Mouse (Mus musculus) hindbrain, embryonic 11.5 days (tissue): ENCODE results near the gene Dntt. TPM values are rescaled to one million over a fixed set of nuclear protein-coding genes. Genes with fewer than 3 reads are reported as not detected.

Experiments
- ATAC-seq: fragments of 200-750 bp; cut with Nextera tagmentation; 2 replicates; pipeline ENCODE4 v1.8.0; 2017; ENCODE audit warnings: mild to moderate bottlenecking, moderate TSS enrichment, moderate library complexity; ENCODE audit not compliant: low FRiP score
- DNase-seq: peaks from one replicate; pipeline ENCODE4 v3.0.0-alpha.2; 2015; ENCODE audit warnings: low spot score
- H3K27ac ChIP-seq: fragments of 300-500 bp; sonication (generic); 2 replicates; pipeline ENCODE4 v1.5.1; 2014; ENCODE audit warnings: mild to moderate bottlenecking, low read depth, low read length
- H3K27me3 ChIP-seq: fragments of 300-500 bp; sonication (generic); 2 replicates; pipeline ENCODE4 v1.6.1; 2014; ENCODE audit warnings: mild to moderate bottlenecking, low read length, moderate library complexity, mixed read lengths; ENCODE audit not compliant: control insufficient read depth, insufficient read depth
- H3K36me3 ChIP-seq: fragments of 300-500 bp; sonication (generic); 2 replicates; pipeline ENCODE4 v1.6.1; 2014; ENCODE audit warnings: mild to moderate bottlenecking, low read length, moderate library complexity, mixed read lengths; ENCODE audit not compliant: control insufficient read depth, insufficient read depth
- H3K4me1 ChIP-seq: fragments of 300-500 bp; sonication (generic); replicated peaks from 2 replicates; pipeline ENCODE4 v1.6.1; 2014; ENCODE audit warnings: low read length, mixed read lengths; ENCODE audit not compliant: control insufficient read depth, insufficient read depth
- H3K4me2 ChIP-seq: fragments of 300-500 bp; sonication (generic); replicated peaks from 2 replicates; pipeline ENCODE4 v1.6.1; 2014; ENCODE audit warnings: mild to moderate bottlenecking, low read depth, low read length
- H3K4me3 ChIP-seq: fragments of 300-500 bp; sonication (generic); 2 replicates; pipeline ENCODE4 v1.5.1; 2014; ENCODE audit warnings: low read depth, low read length
- H3K9ac ChIP-seq: fragments of 300-500 bp; sonication (generic); 2 replicates; pipeline ENCODE4 v1.6.1; 2014; ENCODE audit warnings: low read depth, low read length
- H3K9me3 ChIP-seq: fragments of 300-500 bp; sonication (generic); 2 replicates; pipeline ENCODE4 v1.6.1; 2016; ENCODE audit warnings: low read length; ENCODE audit not compliant: control insufficient read depth
- WGBS: fragments of 180-500 bp; shearing (Covaris S2); extraction: QIAGEN DNeasy Blood & Tissue Kit; methylation state at CpG from one replicate; pipeline ENCODE4 v1.1.7; 2014; 5-methylcytosine and 5-hydroxymethylcytosine counted together
- polyA plus RNA-seq: library from polyadenylated mRNA; unstranded; fragments of >200 nt; fragmentation: Nextera tagmentation; extraction: Ambion mirVana; gene quantifications from 2 replicates; pipeline ENCODE4 v1.2.1, GENCODE M21; 2014

Gene Dntt
- polyA plus RNA-seq: 0.10 TPM in 1 of 2 replicates, not detected in the other

DNA sequence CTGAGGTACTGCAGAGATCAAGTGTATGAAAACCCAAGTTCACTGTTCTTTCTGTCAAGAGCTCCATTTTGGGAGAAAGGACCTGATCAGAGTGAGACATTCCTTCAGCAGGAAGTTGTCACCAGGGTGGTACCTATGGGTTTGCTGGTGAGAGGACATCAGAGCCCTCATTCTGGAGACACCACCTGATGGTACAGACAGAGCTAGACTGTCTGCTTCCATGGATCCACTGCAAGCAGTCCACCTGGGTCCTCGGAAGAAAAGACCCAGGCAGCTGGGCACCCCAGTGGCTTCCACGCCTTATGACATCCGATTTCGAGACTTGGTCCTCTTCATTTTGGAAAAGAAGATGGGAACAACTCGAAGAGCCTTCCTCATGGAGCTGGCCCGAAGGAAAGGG lies at the start of gene Dntt:
Dntt (plus strand) TSS at position 57 of the 400 bp plus-strand sequence.
- Histone ChIP-seq H3K36me3 (no peaks in the 10 kb centered on the region), H3K4me2 (no peak within 1 kb of the TSS), H3K9me3 (no peaks in the 10 kb centered on the region), H3K4me3 (no peak within 1 kb of the TSS), H3K27ac (no peak within 1 kb of the TSS), H3K27me3 (no peaks in the 10 kb centered on the region), H3K4me1 (no peaks in the 10 kb centered on the region), H3K9ac (no peak within 1 kb of the TSS)
- DNase-seq (no peak), ATAC-seq (no peak)
- WGBS: 87% methylated on average over 6 of the region's 6 CpGs

DNA sequence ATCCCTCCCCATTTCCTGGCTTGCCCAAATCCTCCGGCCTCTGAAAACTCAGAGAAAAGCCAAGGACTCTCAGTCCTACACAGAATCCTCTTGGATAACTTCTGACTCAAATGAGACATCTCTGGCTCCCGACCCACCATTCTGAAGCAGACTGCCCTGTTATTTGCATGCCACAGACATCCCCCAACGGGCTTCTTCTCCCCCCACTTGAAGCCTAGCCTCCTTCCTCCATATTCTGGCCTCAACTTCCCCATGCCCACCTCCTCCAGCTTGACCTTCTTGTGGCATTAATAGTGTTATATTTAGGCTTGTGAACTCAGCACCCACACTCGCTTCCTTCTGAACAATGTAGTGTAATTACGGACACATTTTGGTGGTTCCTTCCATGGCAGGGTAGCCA lies 48.4 kb upstream of the Dntt start:
- no peaks in the 10 kb centered on the region for H3K36me3 ChIP-seq
- no peak overlapping the region for H3K9ac ChIP-seq
- H3K4me2 ChIP-seq: no peak overlapping the region
- no peaks in the 10 kb centered on the region for H3K27me3 ChIP-seq
- ATAC-seq (no peak), DNase-seq (no peak)
- no peak overlapping the region for H3K4me3 ChIP-seq
- no peaks in the 10 kb centered on the region for H3K9me3 ChIP-seq
- H3K27ac ChIP-seq: no peak overlapping the region
- WGBS: 80% methylated on average over 5 of the region's 5 CpGs
- no peaks in the 10 kb centered on the region for H3K4me1 ChIP-seq

DNA sequence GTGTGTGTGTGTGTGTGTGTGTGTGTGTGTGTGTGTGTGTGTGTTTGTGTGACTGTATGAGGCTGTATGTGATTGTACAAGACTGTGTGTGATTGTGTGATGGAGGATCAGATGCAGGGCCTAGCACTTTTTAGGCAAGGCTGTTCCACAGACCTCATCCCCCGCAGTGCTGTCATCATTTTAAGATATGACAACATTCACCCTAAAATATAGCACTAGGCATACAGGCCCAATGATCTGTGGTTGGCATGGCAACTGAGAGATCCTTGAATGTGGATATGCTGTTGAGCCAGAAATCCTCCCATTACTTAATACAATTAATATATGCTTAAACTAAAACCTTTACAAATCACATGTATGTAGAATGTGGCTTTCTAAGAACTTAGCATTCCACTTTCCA lies 44.5 kb upstream of the Dntt start:
- no peak overlapping the region for H3K4me3 ChIP-seq
- no peak overlapping the region for H3K4me2 ChIP-seq
- H3K36me3 ChIP-seq: no peaks in the 10 kb centered on the region
- H3K9me3 ChIP-seq: no peaks in the 10 kb centered on the region
- no peak overlapping the region for H3K9ac ChIP-seq
- no peak for DNase-seq
- no peak overlapping the region for H3K27ac ChIP-seq
- no peak for ATAC-seq
- 100% methylated on average over 1 of the region's 1 CpGs for WGBS
- no peaks in the 10 kb centered on the region for H3K4me1 ChIP-seq
- H3K27me3 ChIP-seq: no peaks in the 10 kb centered on the region

DNA sequence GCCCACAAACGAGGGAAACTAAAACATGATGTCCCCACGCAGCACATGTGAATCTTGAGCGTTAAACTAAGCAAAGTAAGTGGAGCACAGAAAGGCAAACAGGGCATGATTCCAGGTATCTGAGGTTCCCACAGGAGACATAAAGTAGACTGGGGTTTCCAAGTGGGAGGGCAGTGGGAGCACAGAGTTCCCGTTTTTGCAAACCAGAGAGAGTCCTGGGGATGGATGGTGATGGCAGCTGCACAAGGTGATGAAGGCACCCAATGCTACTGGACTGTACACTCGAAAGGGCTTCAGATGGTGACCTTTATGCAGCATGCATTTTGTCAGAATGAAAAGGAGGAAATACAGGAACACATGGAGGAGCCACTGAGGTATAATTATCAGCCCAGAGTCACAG lies 40.2 kb upstream of the Dntt start:
- Histone ChIP-seq H3K4me2 (no peak overlapping the region), H3K36me3 (no peaks in the 10 kb centered on the region), H3K4me3 (no peak overlapping the region), H3K27ac (no peak overlapping the region), H3K9me3 (no peaks in the 10 kb centered on the region), H3K27me3 (no peaks in the 10 kb centered on the region), H3K4me1 (no peaks in the 10 kb centered on the region), H3K9ac (no peak overlapping the region)
- 85% methylated on average over 5 of the region's 5 CpGs for WGBS
- ATAC-seq: no peak
- no peak for DNase-seq

DNA sequence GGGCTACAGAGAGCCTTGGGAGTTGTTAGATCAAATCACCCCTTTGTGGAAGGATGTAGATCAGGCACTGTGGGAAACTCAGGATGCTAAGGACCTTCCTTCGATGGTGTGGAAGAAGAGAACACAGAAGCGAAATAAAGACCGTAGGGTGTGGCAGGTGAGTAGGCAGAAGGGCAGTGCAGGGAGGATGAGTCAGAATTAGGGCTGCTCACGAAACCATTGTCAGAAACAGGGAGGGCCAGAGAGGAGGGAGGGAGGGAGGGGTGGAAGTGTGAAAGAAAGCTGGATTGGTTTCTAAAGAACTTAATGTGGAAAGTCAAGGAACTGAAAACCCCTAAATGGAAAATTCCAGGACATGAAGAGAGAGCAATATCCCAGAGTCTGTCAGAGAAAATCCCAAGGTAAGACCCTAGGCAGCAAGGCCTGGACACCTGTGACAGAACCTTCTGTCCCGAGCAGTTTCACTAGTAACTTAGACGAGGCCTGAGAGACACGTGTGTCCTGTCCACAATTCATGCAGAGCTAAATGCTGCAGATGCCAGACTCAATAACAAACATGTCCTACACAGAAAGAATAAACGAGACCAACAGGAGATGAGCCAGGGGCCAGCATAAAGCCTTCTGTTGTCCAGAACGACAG lies 39.0 kb upstream of the Dntt start:
- Histone ChIP-seq H3K27me3 (no peaks in the 10 kb centered on the region), H3K36me3 (no peaks in the 10 kb centered on the region), H3K9ac (no peak overlapping the region), H3K9me3 (no peaks in the 10 kb centered on the region), H3K4me3 (no peak overlapping the region), H3K4me2 (no peak overlapping the region), H3K4me1 (no peaks in the 10 kb centered on the region), H3K27ac (no peak overlapping the region)
- ATAC-seq (no peak), DNase-seq (no peak)
- 84% methylated on average over 9 of the region's 9 CpGs for WGBS

DNA sequence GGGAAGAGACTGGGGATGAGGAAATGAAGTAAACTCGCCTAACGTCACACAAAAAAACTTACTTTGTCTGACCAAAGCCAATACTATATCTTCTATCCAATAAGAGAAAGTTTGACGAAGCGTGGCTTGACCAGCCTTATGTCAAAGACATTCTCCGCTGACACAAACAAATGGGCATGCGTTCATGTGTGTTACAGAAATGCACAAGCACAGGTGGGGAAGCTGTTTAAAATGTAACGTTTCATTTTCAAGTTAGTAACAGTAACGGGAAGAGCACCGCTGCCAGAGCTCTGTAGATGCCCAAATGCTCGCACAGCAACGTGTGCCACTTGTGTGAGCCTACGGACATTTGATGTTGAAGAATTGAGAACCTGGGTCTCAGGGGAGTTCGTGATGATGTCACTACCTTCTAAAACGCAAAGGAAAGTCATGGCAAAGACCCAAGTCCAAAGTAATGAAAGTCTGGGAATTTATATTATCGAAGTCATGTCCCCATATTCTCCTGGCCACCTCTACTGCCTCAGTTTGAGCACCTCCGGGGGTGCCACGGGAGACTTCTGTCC lies 38.2 kb upstream of the Dntt start:
- 91% methylated on average over 17 of the region's 17 CpGs for WGBS
- no peak for ATAC-seq
- no peaks in the 10 kb centered on the region for H3K36me3 ChIP-seq

DNA sequence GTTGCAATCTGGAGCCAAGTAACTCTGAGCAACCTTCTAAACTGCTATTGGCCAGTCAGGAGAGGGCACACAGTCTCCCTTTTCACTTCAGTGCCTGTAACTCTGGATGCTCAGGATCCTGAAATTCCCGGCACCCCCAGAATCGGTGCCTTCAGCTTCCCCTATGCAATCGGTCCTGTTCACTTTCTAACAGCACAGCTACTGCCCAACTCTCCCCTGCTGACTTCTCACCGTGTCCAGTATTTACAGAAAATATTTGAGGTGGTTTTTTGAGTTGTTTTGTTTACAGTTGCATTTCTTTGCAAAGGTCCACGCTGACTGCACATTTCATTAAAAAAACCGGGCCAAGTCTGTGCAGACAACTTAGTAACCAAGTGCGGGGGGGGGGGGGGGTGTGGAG lies 37.4 kb upstream of the Dntt start:
- 85% methylated on average over 7 of the region's 7 CpGs for WGBS
- H3K36me3 ChIP-seq: no peaks in the 10 kb centered on the region
- no peak for DNase-seq
- no peak overlapping the region for H3K4me2 ChIP-seq
- H3K4me1 ChIP-seq: no peaks in the 10 kb centered on the region
- H3K27me3 ChIP-seq: no peaks in the 10 kb centered on the region
- H3K4me3 ChIP-seq: no peak overlapping the region
- H3K27ac ChIP-seq: no peak overlapping the region
- ATAC-seq: no peak
- H3K9me3 ChIP-seq: no peaks in the 10 kb centered on the region
- no peak overlapping the region for H3K9ac ChIP-seq

More for the DNA sequence above, 38.2 kb upstream of the Dntt start:
- Histone ChIP-seq H3K4me3 (no peak overlapping the region), H3K4me2 (no peak overlapping the region), H3K9ac (no peak overlapping the region), H3K27ac (no peak overlapping the region), H3K9me3 (no peaks in the 10 kb centered on the region), H3K4me1 (no peaks in the 10 kb centered on the region), H3K27me3 (no peaks in the 10 kb centered on the region)
- no peak for DNase-seq

DNA sequence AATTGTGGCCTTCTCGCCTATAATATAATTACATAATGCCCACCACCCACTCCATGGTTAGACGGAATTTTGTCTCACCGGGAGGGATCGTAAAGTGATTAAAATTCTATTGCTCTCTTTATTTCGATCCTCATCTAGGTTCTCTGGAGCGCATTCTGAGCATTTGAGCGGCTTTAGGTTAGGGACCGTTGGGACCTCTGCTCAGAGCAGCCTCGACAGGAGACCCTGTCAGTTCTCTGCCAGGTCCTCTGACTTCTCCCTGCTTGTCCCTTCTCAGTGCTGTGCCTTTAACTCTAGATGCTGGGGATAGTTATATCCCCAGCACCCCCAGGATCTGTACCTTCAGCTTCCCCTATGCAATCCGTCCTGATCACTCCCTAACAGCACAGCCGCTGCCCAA lies 37.0 kb upstream of the Dntt start:
- Histone ChIP-seq H3K9ac (no peak overlapping the region), H3K4me3 (no peak overlapping the region), H3K27me3 (no peaks in the 10 kb centered on the region), H3K9me3 (no peaks in the 10 kb centered on the region), H3K4me1 (no peaks in the 10 kb centered on the region), H3K4me2 (no peak overlapping the region), H3K27ac (no peak overlapping the region), H3K36me3 (no peaks in the 10 kb centered on the region)
- DNase-seq (no peak), ATAC-seq (no peak)
- 82% methylated on average over 11 of the region's 11 CpGs for WGBS

DNA sequence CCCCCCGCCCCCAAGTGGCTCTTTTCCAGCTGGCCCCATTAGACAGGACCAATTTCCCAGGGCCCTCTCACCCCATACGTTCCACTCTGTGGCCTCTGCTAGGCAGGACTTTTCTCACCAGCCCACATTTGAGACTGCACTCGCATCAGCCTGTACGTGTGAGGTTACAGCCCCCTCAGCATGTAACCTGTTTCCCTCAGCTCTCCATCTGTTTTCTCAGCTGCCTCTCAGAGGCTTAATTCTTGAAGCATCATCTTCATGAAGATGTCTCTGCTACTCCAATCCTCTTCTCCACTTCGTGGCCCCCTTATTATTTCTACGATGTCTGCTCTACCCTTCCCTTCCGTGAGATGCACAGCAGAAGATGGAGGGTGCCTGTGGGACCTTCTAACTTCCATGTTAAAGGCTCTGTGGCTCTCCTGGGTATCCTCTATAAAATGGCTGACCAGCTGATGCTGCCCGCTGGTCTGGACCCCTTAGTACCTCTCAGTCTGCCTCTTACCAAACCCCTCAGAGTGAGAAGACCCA lies 36.5 kb upstream of the Dntt start:
- H3K4me3 ChIP-seq: no peak overlapping the region

More for the DNA sequence above, 36.5 kb upstream of the Dntt start:
- H3K27me3 ChIP-seq: no peaks in the 10 kb centered on the region
- DNase-seq (no peak), ATAC-seq (no peak)
- H3K36me3 ChIP-seq: no peaks in the 10 kb centered on the region
- no peaks in the 10 kb centered on the region for H3K4me1 ChIP-seq
- no peak overlapping the region for H3K4me2 ChIP-seq
- WGBS: 71% methylated on average over 8 of the region's 8 CpGs
- H3K9ac ChIP-seq: no peak overlapping the region
- no peak overlapping the region for H3K27ac ChIP-seq
- no peaks in the 10 kb centered on the region for H3K9me3 ChIP-seq
